Mouse (Mus musculus): ENCODE data around the gene Gng3. TPM values are rescaled to one million over a fixed set of nuclear protein-coding genes. Genes with fewer than 3 reads are reported as not detected.
A peak's percentile ranks its signal among the peaks of the same experiment; 100 is the strongest.
"Not testable (repeated sequence)": the region's sequence is repeated elsewhere in the genome, so short reads cannot be mapped to it uniquely, and the experiment has no call there.

Gene Gng3
- polyA plus RNA-seq, 1 experiment from 2014 or later: 526 TPM

- not testable (repeated sequence) for ATAC-seq; H3K9me3 ChIP-seq (ENCODE audit: control insufficient read depth, low read length); H3K27me3 ChIP-seq (replicated peaks; ENCODE audit: control insufficient read depth, insufficient read depth, low read length); H3K4me3 ChIP-seq (ENCODE audit: low read length); H3K9ac ChIP-seq (ENCODE audit: low read depth, low read length); H3K4me2 ChIP-seq (ENCODE audit: low read length); H3K27ac ChIP-seq (ENCODE audit: low read depth, low read length); H3K4me1 ChIP-seq (ENCODE audit: control insufficient read depth, insufficient read depth, low read depth, low read length)
- WGBS: 97% methylated on average over 10 of the region's 10 CpGs
- H3K36me3 ChIP-seq (ENCODE audit: control insufficient read depth, insufficient read depth, low read length): peaks cover 20% of the 10 kb centered on the region
Observed at GRCm38 (mm10) chr19:8836327-8836726, 2.7 kb downstream of the Gng3 start.

GRCm38 (mm10) chr19:8832971-8833370 is 6.0 kb downstream of the Gng3 start:
- Histone ChIP-seq H3K27ac (ENCODE audit: low read depth, low read length) (no peak overlapping the region), H3K4me3 (ENCODE audit: low read length) (no peak overlapping the region), H3K4me1 (ENCODE audit: control insufficient read depth, insufficient read depth, low read depth, low read length) (no peaks in the 10 kb centered on the region), H3K4me2 (ENCODE audit: low read length) (no peak overlapping the region), H3K9ac (ENCODE audit: low read depth, low read length) (no peak overlapping the region), H3K9me3 (ENCODE audit: control insufficient read depth, low read length) (no peaks in the 10 kb centered on the region), H3K27me3 (replicated peaks; ENCODE audit: control insufficient read depth, insufficient read depth, low read length) (no peaks in the 10 kb centered on the region), H3K36me3 (ENCODE audit: control insufficient read depth, insufficient read depth, low read length) (peaks cover 43% of the 10 kb centered on the region)
- 90% methylated on average over 4 of the region's 4 CpGs for WGBS
- no peak for ATAC-seq

- 80% methylated on average over 11 of the region's 11 CpGs for WGBS
- Histone ChIP-seq H3K27me3 (replicated peaks; ENCODE audit: control insufficient read depth, insufficient read depth, low read length) (no peaks in the 10 kb centered on the region), H3K36me3 (ENCODE audit: control insufficient read depth, insufficient read depth, low read length) (peaks cover 55% of the 10 kb centered on the region), H3K4me3 (ENCODE audit: low read length) (no peak overlapping the region), H3K27ac (ENCODE audit: low read depth, low read length) (no peak overlapping the region), H3K9ac (ENCODE audit: low read depth, low read length) (no peak overlapping the region), H3K4me2 (ENCODE audit: low read length) (no peak overlapping the region), H3K4me1 (ENCODE audit: control insufficient read depth, insufficient read depth, low read depth, low read length) (no peaks in the 10 kb centered on the region), H3K9me3 (ENCODE audit: control insufficient read depth, low read length) (no peaks in the 10 kb centered on the region)
- ATAC-seq: no peak
Observed at GRCm38 (mm10) chr19:8831262-8831661, 7.7 kb downstream of the Gng3 start.

DNA sequence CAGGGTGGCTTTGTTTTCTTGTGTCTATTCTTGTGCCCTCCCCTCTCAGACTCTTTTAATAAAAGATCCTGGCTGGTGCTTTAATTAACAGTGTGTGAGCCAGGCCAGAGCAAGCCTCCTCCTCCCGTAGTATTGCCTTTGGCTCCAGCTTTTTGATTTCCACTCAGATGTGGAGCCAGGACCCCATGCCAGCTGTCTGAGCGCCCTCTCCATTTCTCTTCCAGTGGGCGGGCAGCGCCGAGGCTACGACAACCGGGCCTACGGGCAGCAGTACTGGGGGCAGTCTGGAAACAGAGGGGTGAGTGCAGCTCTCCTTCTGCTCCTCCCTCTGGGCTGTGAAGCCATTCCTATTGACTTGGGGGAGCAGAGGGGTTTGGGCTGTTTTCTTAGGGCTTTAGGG is 8.3 kb downstream of the Gng3 start:
- H3K4me2 ChIP-seq (ENCODE audit: low read length): no peak overlapping the region
- H3K27ac ChIP-seq (ENCODE audit: low read depth, low read length): no peak overlapping the region
- no peaks in the 10 kb centered on the region for H3K27me3 ChIP-seq (replicated peaks; ENCODE audit: control insufficient read depth, insufficient read depth, low read length)
- H3K9ac ChIP-seq (ENCODE audit: low read depth, low read length): no peak overlapping the region
- H3K9me3 ChIP-seq (ENCODE audit: control insufficient read depth, low read length): no peaks in the 10 kb centered on the region
- no peak overlapping the region for H3K4me3 ChIP-seq (ENCODE audit: low read length)
- 78% methylated on average over 8 of the region's 8 CpGs for WGBS
- peaks cover 61% of the 10 kb centered on the region for H3K36me3 ChIP-seq (ENCODE audit: control insufficient read depth, insufficient read depth, low read length)
- H3K4me1 ChIP-seq (ENCODE audit: control insufficient read depth, insufficient read depth, low read depth, low read length): no peaks in the 10 kb centered on the region
- ATAC-seq: no peak

- WGBS: 84% methylated on average over 8 of the region's 8 CpGs
- Histone ChIP-seq H3K27me3 (replicated peaks; ENCODE audit: control insufficient read depth, insufficient read depth, low read length) (no peaks in the 10 kb centered on the region), H3K27ac (ENCODE audit: low read depth, low read length) (no peak within 1 kb of the TSS), H3K4me2 (ENCODE audit: low read length) (no peak within 1 kb of the TSS), H3K9me3 (ENCODE audit: control insufficient read depth, low read length) (no peaks in the 10 kb centered on the region), H3K9ac (ENCODE audit: low read depth, low read length) (no peak within 1 kb of the TSS), H3K4me3 (ENCODE audit: low read length) (no peak within 1 kb of the TSS), H3K4me1 (ENCODE audit: control insufficient read depth, insufficient read depth, low read depth, low read length) (no peaks in the 10 kb centered on the region), H3K36me3 (ENCODE audit: control insufficient read depth, insufficient read depth, low read length) (peaks cover 69% of the 10 kb centered on the region)
- ATAC-seq: no peak
Observed at GRCm38 (mm10) chr19:8829660-8830059, 9.3 kb downstream of the Gng3 start, which contains the start of gene AC129217.1. AC129217.1 (plus strand) TSS chr19:8829773.

- H3K9me3 ChIP-seq (ENCODE audit: control insufficient read depth, low read length): no peaks in the 10 kb centered on the region
- WGBS: 55% methylated on average over 8 of the region's 8 CpGs
- ATAC-seq: no peak
Observed at GRCm38 (mm10) chr19:8822696-8823095, 16.3 kb downstream of the Gng3 start.

GRCm38 (mm10) chr19:8821146-8821545 is 17.8 kb downstream of the Gng3 start:
- H3K9ac ChIP-seq (ENCODE audit: low read depth, low read length): peak overlapping the region; percentile 77
- H3K27ac ChIP-seq (ENCODE audit: low read depth, low read length): no peak overlapping the region
- no peaks in the 10 kb centered on the region for H3K27me3 ChIP-seq (replicated peaks; ENCODE audit: control insufficient read depth, insufficient read depth, low read length)
- WGBS: 1% methylated on average over 7 of the region's 7 CpGs
- no peak for ATAC-seq
- H3K9me3 ChIP-seq (ENCODE audit: control insufficient read depth, low read length): no peaks in the 10 kb centered on the region
- H3K4me2 ChIP-seq (ENCODE audit: low read length): peak overlapping the region; percentile 69
- peaks cover 41% of the 10 kb centered on the region for H3K4me1 ChIP-seq (ENCODE audit: control insufficient read depth, insufficient read depth, low read depth, low read length)
- H3K4me3 ChIP-seq (ENCODE audit: low read length): peak overlapping the region; percentile 94
- peaks cover 28% of the 10 kb centered on the region for H3K36me3 ChIP-seq (ENCODE audit: control insufficient read depth, insufficient read depth, low read length)

More at GRCm38 (mm10) chr19:8822696-8823095, 16.3 kb downstream of the Gng3 start:
- Histone ChIP-seq H3K4me1 (ENCODE audit: control insufficient read depth, insufficient read depth, low read depth, low read length) (peaks cover 30% of the 10 kb centered on the region), H3K4me3 (ENCODE audit: low read length) (peak overlapping the region; percentile 94), H3K9ac (ENCODE audit: low read depth, low read length) (peak overlapping the region; percentile 50), H3K36me3 (ENCODE audit: control insufficient read depth, insufficient read depth, low read length) (peaks cover 38% of the 10 kb centered on the region), H3K4me2 (ENCODE audit: low read length) (peak overlapping the region; percentile 69), H3K27ac (ENCODE audit: low read depth, low read length) (no peak overlapping the region), H3K27me3 (replicated peaks; ENCODE audit: control insufficient read depth, insufficient read depth, low read length) (no peaks in the 10 kb centered on the region)

- WGBS: under 1% methylated on average over 42 of the region's 48 CpGs
- Histone ChIP-seq H3K9ac (ENCODE audit: low read depth, low read length) (peak overlapping the region; percentile 77), H3K4me2 (ENCODE audit: low read length) (peak overlapping the region; percentile 69), H3K4me1 (ENCODE audit: control insufficient read depth, insufficient read depth, low read depth, low read length) (peaks cover 44% of the 10 kb centered on the region), H3K36me3 (ENCODE audit: control insufficient read depth, insufficient read depth, low read length) (peaks cover 23% of the 10 kb centered on the region), H3K27me3 (replicated peaks; ENCODE audit: control insufficient read depth, insufficient read depth, low read length) (no peaks in the 10 kb centered on the region), H3K9me3 (ENCODE audit: control insufficient read depth, low read length) (no peaks in the 10 kb centered on the region), H3K4me3 (ENCODE audit: low read length) (peak overlapping the region; percentile 94), H3K27ac (ENCODE audit: low read depth, low read length) (peak overlapping the region; percentile 96)
- peak; percentile 7; the same call in 1 of the 2 replicates for ATAC-seq
Observed at GRCm38 (mm10) chr19:8820424-8820956, 18.5 kb downstream of the Gng3 start.

DNA sequence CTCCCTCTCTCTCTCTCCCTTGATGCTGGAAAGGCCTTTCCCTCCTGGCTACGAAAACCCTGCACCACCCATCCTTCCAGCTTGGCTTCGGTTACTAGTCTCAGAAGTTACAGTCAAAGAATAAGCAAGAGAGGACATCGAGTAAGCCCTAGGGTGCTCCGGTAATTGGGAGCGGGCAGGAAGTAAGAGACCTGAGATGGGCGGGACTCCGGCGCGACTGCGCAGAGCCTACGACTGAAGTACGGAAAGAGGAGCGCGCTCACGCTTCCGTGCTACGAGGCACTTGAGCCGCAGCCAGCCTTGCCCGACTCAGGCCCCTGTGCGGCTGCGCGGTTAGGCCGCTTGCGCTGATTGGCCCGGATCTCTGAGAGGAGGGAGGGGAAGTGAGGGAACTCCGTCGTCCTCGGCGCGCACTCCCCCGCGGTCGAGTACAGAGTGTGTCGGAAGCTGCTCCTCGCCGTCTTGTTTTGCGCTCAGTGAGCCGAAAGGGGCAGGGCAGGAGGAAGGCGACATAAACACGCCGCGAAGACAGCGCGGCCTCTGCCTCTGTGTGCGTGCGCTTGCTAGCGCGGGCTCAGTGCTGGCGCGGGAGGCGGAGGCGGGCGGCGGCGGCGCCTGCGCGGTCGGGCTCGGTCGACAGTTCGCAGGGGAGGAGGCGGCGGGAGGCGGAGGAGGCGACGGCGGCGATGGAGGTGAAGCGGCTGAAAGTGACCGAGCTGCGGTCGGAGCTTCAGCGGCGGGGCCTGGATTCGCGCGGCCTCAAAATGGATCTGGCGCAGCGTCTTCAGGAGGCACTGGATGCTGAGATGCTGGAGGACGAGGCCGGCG is 19.2 kb downstream of the Gng3 start, which contains the start of gene Hnrnpul2:
TSS of gene Hnrnpul2 (plus strand) at position 415 of the 828 bp plus-strand sequence.
- Histone ChIP-seq H3K4me3 (ENCODE audit: low read length) (peak within 1 kb of the TSS; percentile 94), H3K27ac (ENCODE audit: low read depth, low read length) (peak within 1 kb of the TSS; percentile 96)

More for the DNA sequence above, 19.2 kb downstream of the Gng3 start, which contains the start of gene Hnrnpul2:
- Histone ChIP-seq H3K4me1 (ENCODE audit: control insufficient read depth, insufficient read depth, low read depth, low read length) (peaks cover 44% of the 10 kb centered on the region), H3K27me3 (replicated peaks; ENCODE audit: control insufficient read depth, insufficient read depth, low read length) (no peaks in the 10 kb centered on the region), H3K4me2 (ENCODE audit: low read length) (peak within 1 kb of the TSS; percentile 84), H3K9ac (ENCODE audit: low read depth, low read length) (peak within 1 kb of the TSS; percentile 77), H3K9me3 (ENCODE audit: control insufficient read depth, low read length) (no peaks in the 10 kb centered on the region), H3K36me3 (ENCODE audit: control insufficient read depth, insufficient read depth, low read length) (peaks cover 17% of the 10 kb centered on the region)
- 0% methylated on average over 71 of the region's 83 CpGs for WGBS
- ATAC-seq: peak; percentile 96
